Mouse (Mus musculus) naive thymus-derived CD4-positive, alpha-beta T cell, adult 5 months (primary cell): Measurements from ENCODE around the gene Pimreg. TPM values are rescaled to one million over a fixed set of nuclear protein-coding genes. Genes with fewer than 3 reads are reported as not detected.

Experiments used
- polyA plus RNA-seq: library from polyadenylated mRNA; unstranded; fragments of 100-300 nt; shearing (Covaris generic); gene quantifications from one replicate; pipeline ENCODE4 v1.2.1, GENCODE M21; 2017

Gene Pimreg
- polyA plus RNA-seq = not detected

DNA sequence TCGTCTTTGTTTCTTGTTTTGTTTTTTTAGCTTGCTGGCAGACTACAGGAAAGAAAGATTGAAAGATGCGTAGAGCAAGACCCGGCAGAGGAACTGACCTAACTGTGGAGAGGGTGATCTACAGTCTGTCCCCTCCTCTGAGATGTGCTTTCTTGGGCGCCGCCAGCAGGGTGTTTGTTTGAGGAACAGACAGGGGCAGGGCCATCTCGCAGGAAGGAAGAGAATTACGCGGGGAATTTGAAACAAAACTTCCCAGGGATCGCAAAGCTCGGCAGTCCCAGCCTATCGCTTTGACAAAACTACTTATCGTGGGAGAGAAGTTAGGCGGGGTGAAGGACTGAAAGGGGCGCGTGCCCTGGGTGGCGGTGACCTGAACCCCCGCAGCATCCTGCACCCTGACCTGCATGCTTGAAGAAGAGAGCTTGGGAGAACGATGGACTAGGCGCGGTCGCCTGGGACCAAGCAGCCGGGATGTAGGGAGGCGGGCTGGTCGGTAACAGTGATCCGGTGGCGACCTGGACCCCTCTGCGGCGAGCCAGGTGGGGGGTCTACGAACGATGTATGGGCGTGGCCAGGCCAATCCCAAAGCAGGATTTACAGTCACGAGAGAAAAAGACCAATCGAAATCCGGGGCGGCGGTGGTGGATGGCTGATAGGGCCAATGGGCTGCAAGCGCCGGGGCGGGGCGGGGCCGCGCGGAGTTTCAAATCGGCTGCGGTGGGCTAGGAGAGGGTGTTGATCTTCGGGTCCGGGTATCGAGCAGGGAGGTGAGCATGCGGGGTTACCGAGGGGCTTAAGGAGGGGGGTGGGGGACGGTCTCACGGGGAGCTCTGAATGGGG lies at the start of gene Pimreg:
Gene Pimreg, plus strand, starts transcription at position 265 of the 840 bp plus-strand sequence.

DNA sequence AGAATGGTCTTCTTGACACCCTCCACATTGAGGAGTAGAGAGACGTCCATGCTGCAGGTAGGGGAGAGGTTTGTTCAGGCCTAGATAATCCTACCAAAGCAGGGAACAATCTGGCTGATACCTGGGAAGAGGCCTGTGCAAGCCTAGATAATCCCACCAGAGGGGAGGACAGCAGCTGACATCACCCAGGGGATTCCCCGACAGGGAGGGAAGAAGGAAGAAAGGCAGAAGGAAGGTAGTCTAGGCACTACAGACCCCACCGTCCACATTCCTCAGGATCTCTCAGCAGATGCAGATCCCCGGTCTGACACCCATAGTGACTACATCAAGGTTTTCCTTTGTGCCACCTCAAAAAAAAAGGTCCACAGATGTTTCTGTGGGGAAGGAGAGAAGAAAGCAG lies 4.4 kb upstream of the Pimreg start, which contains the start of gene Aipl1:
Gene Aipl1, minus strand, starts transcription at position 101 of the 400 bp plus-strand sequence.

Other genes with a start within 250 kb of the Pimreg start
- 0.15 TPM for gene Aipl1, start 4.5 kb upstream of the Pimreg start, polyA plus RNA-seq
- not detected for gene Pitpnm3, start 93.7 kb downstream of the Pimreg start, polyA plus RNA-seq
- gene Gm43951, start 164.8 kb downstream of the Pimreg start, polyA plus RNA-seq = not detected
- 10.4 TPM for gene 4933427D14Rik, start 165.4 kb downstream of the Pimreg start, polyA plus RNA-seq
- 51.1 TPM for gene Txndc17, start 165.5 kb downstream of the Pimreg start, polyA plus RNA-seq
- gene Med31, start 173.6 kb downstream of the Pimreg start, polyA plus RNA-seq = 17.9 TPM
- not detected for gene Slc13a5, start 225.2 kb downstream of the Pimreg start, polyA plus RNA-seq